Mouse (Mus musculus) lung, postnatal 4 days (tissue): Measurements from ENCODE around the gene Kirrel.
A peak's percentile ranks its signal among the peaks of the same experiment; 100 is the strongest.

ENCODE experiments used
- DNase-seq, 2 experiments: peaks; one replicate each; pipeline ENCODE4 v3.0.0; 2021

Gene Kirrel

GRCm38 (mm10) chr3:87165291-87165881, 9.2 kb downstream of the Kirrel start:
- no peak for DNase-seq

- DNase-seq = no peak
Observed at GRCm38 (mm10) chr3:87164099-87164815, 10.3 kb downstream of the Kirrel start.

- no peak for DNase-seq
Observed at GRCm38 (mm10) chr3:87163116-87163515, 11.4 kb downstream of the Kirrel start.

- no peak for DNase-seq
Observed at GRCm38 (mm10) chr3:87162380-87162779, 12.2 kb downstream of the Kirrel start.

GRCm38 (mm10) chr3:87161601-87162000, 12.9 kb downstream of the Kirrel start:
- DNase-seq = no peak

- DNase-seq = no peak
Observed at GRCm38 (mm10) chr3:87160819-87161509, 13.6 kb downstream of the Kirrel start.

- no peak for DNase-seq
Observed at GRCm38 (mm10) chr3:87159190-87159589, 15.4 kb downstream of the Kirrel start.

GRCm38 (mm10) chr3:87157767-87158291, 16.7 kb downstream of the Kirrel start:
- peak in 1 of 2 experiments; percentile 50 for DNase-seq

- DNase-seq = no peak
Observed at GRCm38 (mm10) chr3:87157297-87157696, 17.2 kb downstream of the Kirrel start.

- DNase-seq = no peak
Observed at GRCm38 (mm10) chr3:87154398-87155287, 19.9 kb downstream of the Kirrel start.

GRCm38 (mm10) chr3:87153038-87153437, 21.5 kb downstream of the Kirrel start:
- no peak for DNase-seq

- DNase-seq = no peak
Observed at GRCm38 (mm10) chr3:87152111-87152738, 22.3 kb downstream of the Kirrel start.

- no peak for DNase-seq
Observed at GRCm38 (mm10) chr3:87151294-87151826, 23.2 kb downstream of the Kirrel start.

GRCm38 (mm10) chr3:87150689-87151244, 23.8 kb downstream of the Kirrel start:
- peak; percentile 74 to 79 for DNase-seq

GRCm38 (mm10) chr3:87150056-87150688, 24.4 kb downstream of the Kirrel start:
- DNase-seq = no peak

- DNase-seq = no peak
Observed at GRCm38 (mm10) chr3:87149425-87149824, 25.1 kb downstream of the Kirrel start.

GRCm38 (mm10) chr3:87144476-87145240, 29.9 kb downstream of the Kirrel start:
- no peak for DNase-seq

- DNase-seq = no peak
Observed at GRCm38 (mm10) chr3:87140284-87140683, 34.3 kb downstream of the Kirrel start.

GRCm38 (mm10) chr3:87136782-87137181, 37.8 kb downstream of the Kirrel start:
- DNase-seq = no peak

- no peak for DNase-seq
Observed at GRCm38 (mm10) chr3:87134951-87135350, 39.6 kb downstream of the Kirrel start.
